Mouse (Mus musculus) heart, postnatal 0 days (tissue): ENCODE measurements around the gene Gm10837. TPM values are rescaled to one million over a fixed set of nuclear protein-coding genes. Genes with fewer than 3 reads are reported as not detected.

Experiments
- ATAC-seq: fragments of 200-750 bp; cut with Nextera tagmentation; 2 replicates; pipeline ENCODE4 v1.8.0; 2017; ENCODE audit warnings: low read depth, moderate number of reproducible peaks, moderate library complexity; ENCODE audit not compliant: insufficient read depth
- DNase-seq: peaks from one replicate; pipeline ENCODE4 v3.0.0-alpha.2; 2016; ENCODE audit warnings: low spot score
- H3K27ac ChIP-seq: fragments of 300-500 bp; sonication (generic); 2 replicates; pipeline ENCODE4 v1.5.1; 2014; ENCODE audit warnings: low read depth, mild to moderate bottlenecking
- H3K27me3 ChIP-seq: fragments of 300-500 bp; sonication (generic); 2 replicates; pipeline ENCODE4 v1.6.1; 2014; ENCODE audit warnings: low read length, mixed read lengths; ENCODE audit not compliant: control insufficient read depth, insufficient read depth
- H3K36me3 ChIP-seq: fragments of 300-500 bp; sonication (generic); replicated peaks from 2 replicates; pipeline ENCODE4 v1.6.1; 2014; ENCODE audit warnings: low read length, mixed read lengths; ENCODE audit not compliant: control insufficient read depth, insufficient read depth
- H3K4me1 ChIP-seq: fragments of 300-500 bp; sonication (generic); 2 replicates; pipeline ENCODE4 v1.6.1; 2014; ENCODE audit warnings: antibody characterized with exemption; ENCODE audit not compliant: control insufficient read depth, insufficient read depth
- H3K4me2 ChIP-seq: fragments of 300-500 bp; sonication (generic); 2 replicates; pipeline ENCODE4 v1.6.1; 2014; ENCODE audit warnings: low read depth, mild to moderate bottlenecking, low read length, moderate library complexity
- H3K4me3 ChIP-seq: fragments of 300-500 bp; sonication (generic); 2 replicates; pipeline ENCODE4 v1.5.1; 2014; ENCODE audit warnings: low read depth, low read length
- H3K9ac ChIP-seq: fragments of 300-500 bp; sonication (generic); replicated peaks from 2 replicates; pipeline ENCODE4 v1.6.1; 2014; ENCODE audit warnings: low read depth, low read length, mixed read lengths
- H3K9me3 ChIP-seq: fragments of 300-500 bp; sonication (generic); replicated peaks from 2 replicates; pipeline ENCODE4 v1.6.1; 2016; ENCODE audit warnings: low read length; ENCODE audit not compliant: control insufficient read depth
- CTCF ChIP-seq: IDR thresholded peaks from 2 replicates; pipeline ENCODE4 v1.5.1; 2016; ENCODE audit warnings: antibody characterized with exemption, control low read depth, low read depth
- EP300 ChIP-seq: IDR thresholded peaks from 2 replicates; pipeline ENCODE4 v1.6.1; 2016; ENCODE audit warnings: antibody characterized with exemption, low read depth
- WGBS: fragments of 180-500 bp; shearing (Covaris S2); extraction: QIAGEN DNeasy Blood & Tissue Kit; methylation state at CpG from one replicate; pipeline ENCODE4 v1.1.7; 2014; 5-methylcytosine and 5-hydroxymethylcytosine counted together
- polyA plus RNA-seq: library from polyadenylated mRNA; unstranded; fragments of >200 nt; fragmentation: Nextera tagmentation; extraction: Ambion mirVana; gene quantifications from 2 replicates; pipeline ENCODE4 v1.2.1, GENCODE M21; 2015
- total RNA-seq: library from RNA; depleted of rRNA; stranded (reverse); fragments of >200 nt; gene quantifications from 2 replicates; pipeline ENCODE4 v1.2.3, GENCODE M21; 2014; ENCODE audit warnings: low replicate concordance

Gm10837 gene
- total and polyA plus RNA-seq, 2 experiments from 2014 or later = not detected

GRCm38 (mm10) chr14:122474041-122474890, 16.1 kb upstream of the Gm10837 start:
- 1% methylated on average over 57 of the region's 57 CpGs for WGBS
- no peak for ATAC-seq

GRCm38 (mm10) chr14:122474891-122475556, 15.4 kb upstream of the Gm10837 start, which contains the start of gene Zic2:
Gene Zic2, plus strand, starts transcription at chr14:122475435.
- Histone ChIP-seq H3K27ac (no peak within 1 kb of the TSS), H3K4me2 (peak within 1 kb of the TSS; percentile 71), H3K36me3 (no peaks in the 10 kb centered on the region), H3K9me3 (no peaks in the 10 kb centered on the region), H3K4me3 (peak within 1 kb of the TSS; percentile 52), H3K9ac (no peak within 1 kb of the TSS), H3K27me3 (peaks cover 100% of the 10 kb centered on the region), H3K4me1 (0 out of 2 replicates have a peak, but pooled peaks cover 5% of the 10 kb centered on the region)
- ATAC-seq (peak; percentile 51), DNase-seq (no peak)
- TF ChIP-seq EP300 = no peak
- TF ChIP-seq CTCF = no peak
- 1% methylated on average over 44 of the region's 73 CpGs for WGBS

More at GRCm38 (mm10) chr14:122474041-122474890, 16.1 kb upstream of the Gm10837 start:
- no peaks in the 10 kb centered on the region for H3K9me3 ChIP-seq
- H3K4me2 ChIP-seq = peak overlapping the region; percentile 71
- H3K4me1 ChIP-seq = 0 out of 2 replicates have a peak, but pooled peaks cover 5% of the 10 kb centered on the region
- H3K4me3 ChIP-seq = peak overlapping the region; percentile 52
- H3K27me3 ChIP-seq = peaks cover 100% of the 10 kb centered on the region
- H3K9ac ChIP-seq = no peak overlapping the region
- H3K27ac ChIP-seq = no peak overlapping the region
- DNase-seq = no peak
- no peaks in the 10 kb centered on the region for H3K36me3 ChIP-seq
- TF ChIP-seq EP300 = no peak
- TF ChIP-seq CTCF = no peak

- under 1% methylated on average over 59 of the region's 65 CpGs for WGBS
- no peak overlapping the region for H3K27ac ChIP-seq
- H3K4me1 ChIP-seq = 0 out of 2 replicates have a peak, but pooled peaks cover 5% of the 10 kb centered on the region
- ATAC-seq (0 out of 2 replicates have a peak, but pooled peaks have one; percentile 24), DNase-seq (no peak)
- peak overlapping the region; percentile 71 for H3K4me2 ChIP-seq
- H3K27me3 ChIP-seq = peaks cover 100% of the 10 kb centered on the region
- TF ChIP-seq CTCF (no peak), EP300 (no peak)
- H3K36me3 ChIP-seq = no peaks in the 10 kb centered on the region
- peak overlapping the region; percentile 52 for H3K4me3 ChIP-seq
- H3K9me3 ChIP-seq = no peaks in the 10 kb centered on the region
- no peak overlapping the region for H3K9ac ChIP-seq
Observed at GRCm38 (mm10) chr14:122475557-122476040, 14.8 kb upstream of the Gm10837 start.

- WGBS = under 1% methylated on average over 62 of the region's 62 CpGs
- no peaks in the 10 kb centered on the region for H3K9me3 ChIP-seq
- no peaks in the 10 kb centered on the region for H3K36me3 ChIP-seq
- TF ChIP-seq CTCF = no peak
- TF ChIP-seq EP300 = no peak
- H3K9ac ChIP-seq = no peak overlapping the region
- ATAC-seq (0 out of 2 replicates have a peak, but pooled peaks have one; percentile 12), DNase-seq (no peak)
- H3K27ac ChIP-seq = no peak overlapping the region
- H3K4me2 ChIP-seq = peak overlapping the region; percentile 71
- 0 out of 2 replicates have a peak, but pooled peaks cover 5% of the 10 kb centered on the region for H3K4me1 ChIP-seq
- H3K27me3 ChIP-seq = peaks cover 100% of the 10 kb centered on the region
- H3K4me3 ChIP-seq = peak overlapping the region; percentile 52
Observed at GRCm38 (mm10) chr14:122476041-122476821, 14.2 kb upstream of the Gm10837 start.

GRCm38 (mm10) chr14:122476822-122477215, 13.6 kb upstream of the Gm10837 start:
- Histone ChIP-seq H3K4me1 (0 out of 2 replicates have a peak, but pooled peaks cover 5% of the 10 kb centered on the region), H3K27ac (no peak overlapping the region), H3K27me3 (peaks cover 100% of the 10 kb centered on the region), H3K36me3 (no peaks in the 10 kb centered on the region), H3K9ac (no peak overlapping the region), H3K9me3 (no peaks in the 10 kb centered on the region), H3K4me3 (no peak overlapping the region), H3K4me2 (no peak overlapping the region)
- 1% methylated on average over 18 of the region's 18 CpGs for WGBS
- DNase-seq (no peak), ATAC-seq (no peak)
- TF ChIP-seq EP300 (no peak), CTCF (no peak)
